Mouse (Mus musculus): ENCODE measurements at regions not wholly inside any gene's neighbourhood (a gene's known extent, or its start where the extent isn't known, plus 50 kb on each side); places are given as distances from the start of the nearest gene placed in this dataset.
"Not testable (repeated sequence)": the region's sequence is repeated elsewhere in the genome, so short reads cannot be mapped to it uniquely, and the experiment has no call there.

- not testable (repeated sequence) for H3K27ac ChIP-seq (ENCODE audit: control insufficient read depth, low read depth, low read length)
Measured at GRCm38 (mm10) chr3:37803781-37804180, 79.5 kb upstream of the Gm5148 start.

DNA sequence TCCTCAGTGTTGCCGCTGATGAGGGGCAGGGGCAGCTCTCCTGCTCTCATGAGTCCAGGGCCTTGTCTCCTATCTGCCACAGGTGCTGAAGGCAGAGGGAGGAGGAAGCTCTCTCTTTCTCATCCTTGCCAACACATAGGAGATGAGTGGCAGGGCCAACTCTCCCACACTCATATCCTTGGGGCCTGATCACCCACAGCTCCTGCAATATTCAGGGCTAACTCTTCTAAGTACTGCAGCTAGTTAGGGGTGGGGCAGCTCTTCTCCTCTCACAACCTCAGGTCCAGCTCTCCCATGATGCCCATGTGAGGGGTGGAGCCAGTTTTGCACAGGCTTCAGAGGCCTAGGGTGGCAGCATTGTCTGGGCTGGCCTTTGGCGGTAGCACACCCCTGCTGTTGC is 77.3 kb upstream of the Gm5148 start:
- TF ChIP-seq USF2 (IDR thresholded peaks at IDR 0.05; ENCODE audit: borderline replicate concordance in 1 of 2, insufficient read depth in 1 of 2, low read depth in 1 of 2, low read length in 2 of 2) (no peak), ZKSCAN1 (IDR thresholded peaks at IDR 0.05; ENCODE audit: low read depth, low read length) (no peak), ZNF384 (IDR thresholded peaks at IDR 0.05; ENCODE audit: low read depth, low read length) (no peak), RAD21 (IDR thresholded peaks at IDR 0.05; ENCODE audit: low read depth, low read length) (no peak), JUND (IDR thresholded peaks at IDR 0.05; ENCODE audit: low read depth, low read length) (no peak), MYB (IDR thresholded peaks at IDR 0.05; ENCODE audit: low read depth, low read length) (no peak), KAT2A (conservative IDR thresholded peaks at IDR 0.05; ENCODE audit: low read depth, low read length) (no peak), ZMIZ1 (IDR thresholded peaks at IDR 0.05; ENCODE audit: low read depth, low read length) (no peak), HCFC1 (IDR thresholded peaks at IDR 0.05; ENCODE audit: low read depth, low read length) (no peak), EP300 (IDR thresholded peaks at IDR 0.05; ENCODE audit: low read depth in 1 of 2, low read length in 2 of 2) (no peak), ELF1 (IDR thresholded peaks at IDR 0.05; ENCODE audit: low read depth, low read length) (no peak), TAL1 (IDR thresholded peaks at IDR 0.05; ENCODE audit: low read length) (no peak), E2F4 (IDR thresholded peaks at IDR 0.05; ENCODE audit: borderline replicate concordance, low read depth, low read length) (no peak)
- H3K27me3 ChIP-seq (ENCODE audit: control insufficient read depth in 1 of 2, insufficient read depth in 2 of 2, low read length in 2 of 2), result peaks cover 0 to 2% of the 10 kb centered on the region in 2 experiments; a peak in 3 of 4 replicates
- H3K27ac ChIP-seq (ENCODE audit: control insufficient read depth, low read depth, low read length), result no peak overlapping the region
- H3K4me3 ChIP-seq (ENCODE audit: control insufficient read depth in 1 of 2, insufficient read depth in 1 of 2, low read depth in 2 of 2, low read length in 2 of 2), result no peak overlapping the region
- DNase-seq (ENCODE audit: low read depth, low spot score), result no peak
- no peaks in the 10 kb centered on the region for H3K9me3 ChIP-seq (replicated peaks; ENCODE audit: insufficient read depth, low read length)
- no peaks in the 10 kb centered on the region for H3K4me1 ChIP-seq (ENCODE audit: control insufficient read depth in 1 of 2, insufficient read depth in 2 of 2, low read length in 2 of 2)
- H3K9ac ChIP-seq (ENCODE audit: control insufficient read depth, low read depth, low read length, poor library complexity, severe bottlenecking), result no peak overlapping the region
- no peaks in the 10 kb centered on the region; a peak in 2 of 4 replicates for H3K36me3 ChIP-seq (ENCODE audit: control insufficient read depth in 1 of 2, insufficient read depth in 2 of 2, low read length in 2 of 2)
- no peaks in the 10 kb centered on the region for H3K79me2 ChIP-seq (ENCODE audit: control insufficient read depth, insufficient read depth, low read length, poor library complexity)

More at GRCm38 (mm10) chr3:37803781-37804180, 79.5 kb upstream of the Gm5148 start:
- TF ChIP-seq USF1 (IDR thresholded peaks at IDR 0.05; ENCODE audit: low read depth, low read length), result 0 out of 2 replicates have a peak, but pooled peaks have one; percentile 27
- not testable (repeated sequence) for H3K9ac ChIP-seq (ENCODE audit: control insufficient read depth, low read depth, low read length, poor library complexity, severe bottlenecking); H3K9me3 ChIP-seq (replicated peaks; ENCODE audit: insufficient read depth, low read length); H3K27me3 ChIP-seq (ENCODE audit: control insufficient read depth in 1 of 2, insufficient read depth in 2 of 2, low read length in 2 of 2); H3K4me3 ChIP-seq (ENCODE audit: control insufficient read depth in 1 of 2, insufficient read depth in 1 of 2, low read depth in 2 of 2, low read length in 2 of 2); H3K4me1 ChIP-seq (ENCODE audit: control insufficient read depth in 1 of 2, insufficient read depth in 2 of 2, low read length in 2 of 2); DNase-seq (ENCODE audit: low read depth, low spot score); H3K79me2 ChIP-seq (ENCODE audit: control insufficient read depth, insufficient read depth, low read length, poor library complexity); H3K36me3 ChIP-seq (ENCODE audit: control insufficient read depth in 1 of 2, insufficient read depth in 2 of 2, low read length in 2 of 2)

DNA sequence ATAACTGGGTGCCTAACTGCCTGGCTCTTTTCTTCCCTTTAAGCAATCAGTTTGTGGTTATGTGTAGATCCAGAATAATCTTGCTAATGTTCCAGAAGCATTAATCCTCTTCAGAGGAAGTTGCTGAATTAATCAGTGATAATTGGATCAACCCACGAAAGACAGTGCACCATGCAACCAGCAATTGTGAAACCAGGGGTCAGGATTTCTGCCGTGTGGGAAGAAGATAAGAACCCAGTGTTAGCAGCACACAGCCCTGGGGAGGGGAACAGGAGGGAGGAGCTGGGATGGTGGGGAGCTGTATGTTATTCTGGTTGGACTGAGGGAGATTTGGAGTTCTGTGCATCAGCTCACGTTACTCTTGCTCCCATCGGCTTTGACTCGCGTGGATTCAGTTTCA is 75.5 kb upstream of the Gm5148 start:
- Histone ChIP-seq H3K27me3 (ENCODE audit: control insufficient read depth in 1 of 2, insufficient read depth in 2 of 2, low read length in 2 of 2) (peaks cover 0 to 2% of the 10 kb centered on the region in 2 experiments; a peak in 2 of 4 replicates), H3K27ac (ENCODE audit: control insufficient read depth, low read depth, low read length) (no peak overlapping the region), H3K36me3 (ENCODE audit: control insufficient read depth in 1 of 2, insufficient read depth in 2 of 2, low read length in 2 of 2) (no peaks in the 10 kb centered on the region; a peak in 2 of 4 replicates), H3K4me1 (ENCODE audit: control insufficient read depth in 1 of 2, insufficient read depth in 2 of 2, low read length in 2 of 2) (no peaks in the 10 kb centered on the region), H3K79me2 (ENCODE audit: control insufficient read depth, insufficient read depth, low read length, poor library complexity) (no peaks in the 10 kb centered on the region), H3K4me3 (ENCODE audit: control insufficient read depth in 1 of 2, insufficient read depth in 1 of 2, low read depth in 2 of 2, low read length in 2 of 2) (no peak overlapping the region), H3K9me3 (replicated peaks; ENCODE audit: insufficient read depth, low read length) (no peaks in the 10 kb centered on the region), H3K9ac (ENCODE audit: control insufficient read depth, low read depth, low read length, poor library complexity, severe bottlenecking) (no peak overlapping the region)
- DNase-seq (ENCODE audit: low read depth, low spot score), result peak; percentile 6
- no peak for TF ChIP-seq UBTF (IDR thresholded peaks at IDR 0.05; ENCODE audit: borderline replicate concordance, insufficient read depth, low read depth, low read length)
- no peak for TF ChIP-seq BHLHE40 (IDR thresholded peaks at IDR 0.05; ENCODE audit: borderline replicate concordance, low read depth, low read length)
- no peak for TF ChIP-seq ZC3H11A (IDR thresholded peaks at IDR 0.05; ENCODE audit: low read depth, low read length)
- TF ChIP-seq E2F4 (IDR thresholded peaks at IDR 0.05; ENCODE audit: borderline replicate concordance, low read depth, low read length), result no peak
- TF ChIP-seq MYB (IDR thresholded peaks at IDR 0.05; ENCODE audit: low read depth, low read length), result no peak
- TF ChIP-seq ZMIZ1 (IDR thresholded peaks at IDR 0.05; ENCODE audit: low read depth, low read length), result no peak
- no peak for TF ChIP-seq TBP (IDR thresholded peaks at IDR 0.05; ENCODE audit: low read depth, low read length)
- TF ChIP-seq MAX (IDR thresholded peaks at IDR 0.05; ENCODE audit: low read length), result no peak
- TF ChIP-seq KAT2A (conservative IDR thresholded peaks at IDR 0.05; ENCODE audit: low read depth, low read length), result no peak
- TF ChIP-seq RCOR1 (IDR thresholded peaks at IDR 0.05; ENCODE audit: low read depth, low read length), result no peak
- TF ChIP-seq MEF2A (IDR thresholded peaks at IDR 0.05; ENCODE audit: extremely low read depth, insufficient replicate concordance, low read depth, low read length, poor library complexity, severe bottlenecking), result no peak
